Mouse (Mus musculus): ENCODE results near the gene Rab5if.

DNA sequence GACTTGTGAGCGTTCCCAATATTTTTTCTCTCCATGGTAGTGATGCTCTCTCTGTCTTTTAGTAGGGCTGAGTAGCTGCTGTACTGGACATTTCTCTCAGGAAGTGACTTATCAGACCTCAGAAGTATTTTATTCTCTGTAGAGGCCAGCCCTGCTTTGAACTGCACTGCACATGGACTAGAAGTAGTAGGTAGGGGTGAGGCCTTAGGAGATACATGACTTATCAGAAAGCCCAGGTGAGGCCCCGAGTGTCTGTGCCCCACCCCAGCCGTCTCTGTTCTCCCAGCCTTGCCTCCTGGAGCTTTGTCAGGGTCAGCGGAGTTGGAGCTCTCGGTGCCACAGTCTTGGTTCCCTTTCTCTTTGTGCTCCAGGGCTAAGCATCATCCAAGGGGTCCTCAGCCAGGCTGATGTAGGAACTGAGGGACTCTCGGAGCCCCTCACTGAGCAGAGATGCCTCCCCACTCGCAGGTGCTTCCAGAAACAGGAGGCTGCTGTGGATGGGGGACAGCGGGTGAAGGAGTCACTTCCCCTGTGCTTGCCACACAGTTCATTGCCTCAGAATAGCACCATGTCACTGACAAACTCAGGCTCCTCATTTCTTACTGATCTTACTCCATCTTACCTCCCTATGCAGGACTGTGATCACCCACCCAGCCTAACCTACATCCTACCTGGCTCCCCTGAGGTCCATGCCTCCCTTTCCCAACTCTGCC is 11.3 kb downstream of the Rab5if start:
- TF ChIP-seq CTCF (IDR thresholded peaks at IDR 0.05; ENCODE audit: low read depth) (no peak), EP300 (IDR thresholded peaks at IDR 0.05; ENCODE audit: low read depth) (no peak)
